Mouse (Mus musculus) kidney, postnatal 4 days (tissue): Measurements from ENCODE around the gene Tmem202.

ENCODE experiments used
- DNase-seq, 2 experiments: peaks; one replicate each; pipeline ENCODE4 v3.0.0; 2021; ENCODE audit warnings: mixed read lengths in 2 of 2

Tmem202 gene

DNA sequence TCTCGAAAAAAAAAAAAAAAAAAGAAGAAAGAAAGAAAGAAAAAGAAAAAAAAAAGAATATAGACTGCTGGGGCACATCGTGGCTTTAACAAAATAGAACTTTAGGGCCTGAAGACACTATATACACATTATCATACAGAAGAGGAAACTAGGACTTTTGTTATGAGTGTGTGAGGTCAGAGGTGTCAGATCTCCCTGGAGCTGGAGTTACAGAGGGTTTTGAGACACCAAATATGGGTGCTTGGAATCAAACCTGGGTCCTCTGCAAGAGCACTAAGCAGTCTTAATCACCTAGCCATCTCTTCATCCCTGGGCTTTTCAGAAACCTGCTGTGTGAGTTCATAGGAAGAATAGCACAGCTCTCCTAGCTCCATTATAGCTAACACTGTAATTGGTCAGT lies 6.2 kb downstream of the Tmem202 start:
- no peak for DNase-seq

DNA sequence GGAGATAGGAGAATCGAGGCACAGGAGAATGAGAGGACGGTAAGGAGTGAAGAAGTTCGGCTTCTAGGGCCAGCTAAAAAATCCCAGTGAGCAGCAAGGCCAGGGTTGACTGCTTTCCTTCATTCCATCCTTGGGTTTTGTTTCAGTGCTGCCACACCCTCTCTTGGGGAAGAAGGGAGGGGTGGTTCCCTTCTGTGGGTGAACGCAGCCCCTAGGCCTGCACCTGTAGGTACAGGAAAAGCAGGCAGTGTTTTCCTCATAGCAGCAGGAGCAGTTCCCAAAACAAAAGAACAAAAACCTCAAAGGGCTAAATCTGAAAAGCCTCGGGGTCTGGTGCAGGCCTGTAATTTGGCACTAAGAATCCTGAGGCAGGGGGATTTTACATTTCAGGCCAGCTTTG lies 8.0 kb downstream of the Tmem202 start:
- DNase-seq, result no peak

DNA sequence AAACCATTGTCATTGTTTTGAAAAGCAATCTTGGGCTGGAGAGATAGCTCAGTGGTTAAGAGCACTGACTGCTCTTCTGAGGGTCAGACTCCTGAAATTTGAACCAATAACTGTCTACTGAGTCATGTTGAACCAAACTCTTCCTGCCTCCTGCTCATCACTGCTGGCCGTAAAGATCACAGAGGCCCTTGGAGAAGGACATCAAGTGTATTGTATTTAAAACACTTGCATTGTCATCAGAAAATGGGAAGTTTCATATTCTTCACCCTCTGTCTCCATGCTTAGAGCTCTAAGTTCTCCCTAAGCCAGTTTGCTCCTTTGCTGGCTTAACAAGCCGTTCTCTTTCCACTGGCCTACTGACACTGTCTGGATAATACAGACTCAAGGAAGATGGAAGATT lies 11.4 kb downstream of the Tmem202 start:
- no peak for DNase-seq

DNA sequence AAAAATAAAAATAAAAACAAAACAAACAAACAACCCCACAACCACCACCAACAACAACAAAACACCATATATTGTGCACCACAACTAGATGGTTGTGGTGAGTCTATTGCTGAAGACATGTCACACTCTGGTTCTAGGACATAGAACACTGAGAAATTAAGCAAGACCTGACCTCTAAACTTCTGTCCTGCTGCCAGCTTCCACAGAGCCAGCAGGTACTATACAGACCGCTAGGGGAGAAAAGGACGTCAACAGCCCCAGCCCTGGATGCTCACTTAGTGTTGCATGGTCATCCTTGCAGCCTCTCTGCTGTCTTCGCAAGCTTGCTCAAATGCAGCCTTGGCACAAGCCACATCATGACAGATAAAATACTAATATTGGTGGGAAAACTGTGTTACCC lies 12.1 kb downstream of the Tmem202 start:
- DNase-seq, result no peak

DNA sequence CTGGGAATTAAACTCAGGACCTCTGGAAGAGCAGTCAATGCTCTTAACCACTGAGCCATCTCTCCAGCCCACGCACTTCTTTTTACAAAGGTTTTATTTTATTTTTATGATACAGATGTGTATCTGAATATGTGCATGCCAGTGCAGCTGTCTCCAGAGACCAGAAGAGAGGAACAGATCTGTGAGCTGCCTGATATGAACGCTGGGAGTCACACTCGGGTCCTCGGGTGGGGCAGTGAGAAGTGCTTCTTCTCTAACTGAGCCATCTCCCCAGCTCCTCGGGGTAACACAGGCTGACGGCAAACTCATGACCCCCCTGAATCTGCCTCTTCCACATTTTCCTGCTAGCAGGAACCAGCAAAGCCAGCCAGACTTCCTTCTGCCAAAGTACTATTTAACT lies 12.9 kb downstream of the Tmem202 start:
- DNase-seq, result no peak

DNA sequence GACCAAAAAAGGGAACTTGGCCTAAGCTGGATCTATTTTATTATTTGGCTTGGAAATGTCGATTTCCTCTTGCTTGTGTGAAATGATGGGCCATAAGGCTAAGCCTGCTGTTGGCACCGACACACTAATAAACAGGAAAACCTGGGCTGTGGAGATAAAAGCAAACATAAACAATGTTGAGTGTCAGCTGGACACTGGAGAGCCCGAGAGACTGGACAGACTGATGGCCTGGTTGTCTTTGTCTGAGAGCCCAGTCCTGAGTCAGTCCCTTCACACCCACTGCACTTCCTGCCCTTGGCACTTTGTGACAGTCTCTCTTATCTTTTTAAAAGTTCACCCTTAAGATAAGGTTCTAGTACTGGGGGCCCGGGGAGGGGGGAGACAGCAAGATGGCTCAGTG lies 16.7 kb downstream of the Tmem202 start:
- DNase-seq, result no peak

DNA sequence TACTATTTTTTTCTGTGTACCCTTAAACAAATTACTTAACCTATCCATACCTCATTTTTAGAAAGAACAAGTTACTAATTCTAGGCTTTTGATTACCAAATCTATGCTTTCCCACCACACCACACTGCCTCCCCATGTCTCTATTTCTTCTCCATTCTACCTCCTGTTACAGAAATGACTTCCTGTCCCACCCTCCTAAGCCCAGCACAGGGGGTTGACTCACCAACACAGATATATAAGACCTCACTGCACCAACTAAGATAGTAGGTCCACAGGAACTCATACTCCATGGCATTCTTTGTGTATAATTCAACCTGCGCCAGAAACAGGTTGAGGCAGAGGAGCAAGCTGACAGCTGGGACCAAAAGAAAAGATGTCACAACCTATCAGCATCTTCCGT lies 20.3 kb downstream of the Tmem202 start:
- DNase-seq, result no peak

DNA sequence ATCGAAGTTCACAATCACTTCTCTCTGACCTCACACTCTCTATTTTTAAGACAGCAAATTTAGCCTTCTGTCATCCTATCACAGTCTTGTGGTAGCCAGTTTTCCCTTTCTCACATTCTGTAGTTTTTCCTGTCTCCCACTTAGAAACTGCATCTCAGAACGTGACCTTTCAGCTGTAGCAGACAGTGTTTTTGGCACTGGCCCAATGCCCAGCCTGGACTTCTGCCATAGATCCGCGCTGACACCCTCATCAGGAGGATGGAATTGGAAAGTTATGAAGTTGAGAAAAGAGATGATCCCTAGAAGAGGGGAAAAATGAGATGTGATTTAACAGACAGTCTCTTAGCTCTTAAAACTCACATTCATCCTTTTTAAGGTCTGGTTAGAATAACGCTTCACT lies 20.7 kb downstream of the Tmem202 start:
- peak; percentile 41 to 53 for DNase-seq

DNA sequence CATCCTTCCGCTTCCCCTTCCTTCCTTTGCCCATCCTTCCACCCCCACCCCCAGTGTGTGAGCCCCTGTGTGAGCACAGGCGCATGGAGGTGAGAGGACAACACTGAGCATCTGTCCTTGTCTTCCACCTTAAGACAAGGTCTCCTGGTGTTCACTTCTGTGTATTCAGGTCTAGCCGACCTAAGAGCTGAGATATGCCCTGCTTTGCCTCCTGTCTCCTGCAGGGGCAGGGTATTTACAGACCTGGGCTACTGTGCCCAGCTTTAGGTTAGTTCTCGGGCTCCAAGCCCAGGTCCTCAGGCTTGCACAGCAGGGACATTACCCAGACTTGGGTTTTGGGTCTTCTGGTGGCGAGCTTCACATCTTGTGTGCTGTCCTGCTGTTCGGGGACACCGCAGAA lies 22.5 kb downstream of the Tmem202 start:
- DNase-seq, result peak in 1 of 2 experiments; percentile 10

DNA sequence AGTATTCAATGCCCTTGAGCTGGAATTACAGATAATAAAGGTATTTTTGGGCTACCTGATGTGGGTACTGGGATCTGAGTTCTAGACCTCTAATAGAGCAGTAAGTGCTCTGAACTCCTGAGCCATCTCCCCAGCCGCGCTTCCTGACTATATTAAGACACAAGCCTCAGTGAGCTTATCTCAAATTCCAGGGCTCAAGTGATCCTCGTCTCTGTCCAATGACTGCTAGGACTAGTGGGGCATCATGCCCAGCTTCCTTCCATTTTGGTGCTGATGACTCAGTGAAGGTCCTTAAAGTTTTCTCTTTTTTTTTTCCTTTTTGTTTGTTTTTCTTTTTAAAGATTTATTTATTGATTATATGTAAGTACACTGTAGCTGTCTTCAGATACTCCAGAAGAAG lies 24.6 kb downstream of the Tmem202 start:
- no peak for DNase-seq

DNA sequence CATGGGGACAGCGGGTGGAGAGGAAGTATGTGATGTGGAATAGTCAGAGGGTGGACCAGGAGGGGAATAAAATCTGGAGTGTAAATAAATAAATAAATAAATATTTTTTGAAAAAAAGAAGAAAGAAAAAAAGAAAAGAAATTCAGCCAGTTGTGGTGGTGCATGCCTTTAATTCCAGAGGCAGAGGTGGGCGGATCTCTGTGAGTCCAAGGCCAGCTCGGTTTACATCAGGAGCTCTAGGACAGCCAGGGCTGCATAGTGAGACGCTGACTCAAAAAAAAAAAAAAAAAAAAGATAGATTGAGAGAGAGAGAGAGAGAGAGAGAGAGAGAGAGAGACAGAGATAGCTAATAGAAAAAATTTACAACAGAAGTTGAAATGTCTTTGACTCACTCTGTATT lies 27.3 kb downstream of the Tmem202 start:
- DNase-seq, result no peak

DNA sequence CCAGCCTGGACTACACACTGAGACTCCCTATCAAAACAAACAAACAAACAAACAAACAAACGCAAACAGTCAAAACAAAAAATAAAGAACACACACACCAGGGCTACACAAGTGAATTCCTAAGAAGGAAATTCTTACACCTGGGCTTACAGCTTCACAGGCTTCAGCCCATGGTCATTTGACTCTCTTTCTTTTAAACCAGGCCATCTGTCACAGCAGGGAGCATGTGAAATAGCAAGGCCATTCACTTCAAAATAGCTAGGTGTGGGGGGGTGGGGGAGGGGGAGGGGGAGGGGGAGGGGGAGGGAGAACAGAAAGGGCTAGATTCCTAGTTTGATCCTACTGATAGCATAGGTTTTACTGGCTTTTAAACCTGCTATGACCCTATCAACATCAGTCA lies 31.5 kb downstream of the Tmem202 start:
- no peak for DNase-seq

DNA sequence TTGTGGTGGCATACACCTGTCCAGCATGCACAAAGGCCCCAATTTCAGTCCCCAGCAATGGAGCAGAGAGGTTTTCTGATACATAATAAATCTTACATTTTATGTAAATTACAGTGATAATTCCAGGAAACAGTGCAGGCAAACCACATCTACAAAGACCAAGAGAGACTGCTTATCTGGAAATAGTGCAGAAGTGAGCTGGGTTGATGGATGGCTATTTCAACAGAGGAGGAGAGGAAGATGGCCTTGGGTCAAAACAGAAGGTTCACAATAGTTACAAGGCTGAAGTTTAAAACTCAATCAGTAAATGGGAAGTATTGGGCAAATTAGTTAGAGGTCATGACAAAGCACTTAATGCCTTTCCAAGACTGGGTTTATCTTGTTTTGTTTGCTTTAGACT lies 52.3 kb downstream of the Tmem202 start:
- DNase-seq, result no peak

DNA sequence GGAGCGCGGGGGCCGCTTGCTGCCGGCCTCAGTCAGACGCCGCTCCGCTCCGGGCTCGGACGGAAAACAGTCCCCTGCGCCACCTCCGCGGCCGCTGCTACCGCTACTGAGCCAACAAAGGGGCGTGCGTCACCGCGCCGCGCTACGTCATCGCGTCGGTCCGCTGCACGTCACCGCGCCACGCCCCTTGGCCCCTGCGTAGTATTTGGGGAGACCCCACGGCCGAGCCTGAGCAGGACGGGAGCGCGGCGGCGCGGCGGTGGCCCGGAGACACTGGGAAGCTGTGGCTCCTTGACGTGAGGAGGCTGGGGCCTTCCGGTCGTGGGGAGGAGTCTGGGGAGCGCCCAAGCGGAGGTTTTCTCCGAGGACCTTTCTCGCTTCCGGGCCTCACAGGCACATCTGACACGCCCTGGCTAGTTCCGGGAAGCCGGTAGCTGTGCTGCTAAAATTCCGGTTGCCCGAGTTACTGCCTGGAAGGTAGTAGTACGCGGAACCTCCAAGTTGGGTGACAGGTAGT lies 53.0 kb downstream of the Tmem202 start, which contains the start of gene Arih1:
TSS of gene Arih1 (minus strand) at position 70 of the 517 bp plus-strand sequence.
- DNase-seq, result peak; percentile 100

DNA sequence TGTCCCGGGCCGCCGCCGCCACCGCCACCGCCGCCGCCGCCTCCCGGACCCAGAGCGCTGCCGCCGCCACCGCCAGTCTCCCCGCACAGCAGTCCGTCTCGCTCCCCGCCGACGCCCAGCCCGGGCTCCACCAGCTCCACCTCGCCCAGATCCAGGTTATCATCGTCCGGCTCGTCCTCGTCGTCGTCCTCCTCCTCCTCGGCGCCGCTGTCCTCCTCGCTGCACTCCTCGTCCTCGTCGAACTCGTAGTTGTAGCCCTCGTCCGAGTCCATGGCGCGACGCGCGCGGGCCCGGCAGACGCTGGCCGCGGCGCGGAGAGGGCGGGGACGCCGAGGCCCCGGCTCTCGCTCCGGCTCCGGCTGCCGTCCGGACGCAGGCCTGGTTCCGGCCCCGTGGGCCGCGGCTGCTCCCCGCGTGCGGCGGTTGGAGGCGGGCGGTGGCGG lies 53.5 kb downstream of the Tmem202 start:
- no peak for DNase-seq

DNA sequence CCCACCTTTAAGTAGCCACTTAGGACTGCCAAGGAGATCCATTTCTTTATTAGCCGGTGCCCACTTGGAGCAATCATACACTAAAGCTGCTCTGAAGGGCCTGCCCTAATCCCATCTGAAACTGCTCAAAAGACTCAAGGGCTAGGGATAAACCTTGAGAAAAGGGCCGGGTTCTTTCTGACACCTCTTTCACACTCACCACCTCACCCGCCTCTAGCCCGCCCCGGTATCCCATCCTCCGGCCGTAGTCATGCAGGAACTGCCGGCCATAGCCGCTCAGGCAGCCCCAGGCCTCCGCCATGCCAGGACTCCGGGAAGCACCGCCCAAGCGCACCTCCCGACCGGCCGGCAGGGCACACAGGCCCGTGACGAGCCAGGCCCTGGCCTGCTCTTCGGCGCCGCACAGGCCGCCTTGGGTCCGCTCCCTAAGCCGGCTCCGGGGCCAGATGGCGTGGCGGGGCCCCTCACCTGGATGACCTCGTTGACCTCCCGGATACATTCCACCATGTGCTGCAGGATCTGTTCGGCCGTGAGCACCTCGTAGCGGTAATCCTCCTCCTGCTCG lies 54.1 kb downstream of the Tmem202 start:
- peak; percentile 76 to 86 for DNase-seq

DNA sequence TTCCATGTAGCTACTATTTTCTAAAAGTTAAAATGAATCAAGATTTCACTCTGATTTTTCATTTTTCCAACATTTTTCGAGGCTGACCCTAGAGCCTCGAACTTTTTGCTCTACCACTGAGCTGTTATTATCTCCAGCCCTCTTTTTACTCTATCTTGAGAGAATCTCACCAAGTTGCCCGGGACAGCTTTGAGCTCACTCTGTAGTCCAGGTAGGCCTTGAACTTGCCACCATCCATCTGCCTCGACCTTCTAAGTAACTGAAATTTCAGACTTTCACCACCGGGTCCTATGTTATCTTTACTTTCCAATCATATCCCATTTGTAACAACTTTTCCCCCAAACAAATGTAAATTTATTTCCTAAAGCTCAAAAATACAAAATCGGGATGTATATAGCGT lies 54.9 kb downstream of the Tmem202 start:
- DNase-seq, result no peak

DNA sequence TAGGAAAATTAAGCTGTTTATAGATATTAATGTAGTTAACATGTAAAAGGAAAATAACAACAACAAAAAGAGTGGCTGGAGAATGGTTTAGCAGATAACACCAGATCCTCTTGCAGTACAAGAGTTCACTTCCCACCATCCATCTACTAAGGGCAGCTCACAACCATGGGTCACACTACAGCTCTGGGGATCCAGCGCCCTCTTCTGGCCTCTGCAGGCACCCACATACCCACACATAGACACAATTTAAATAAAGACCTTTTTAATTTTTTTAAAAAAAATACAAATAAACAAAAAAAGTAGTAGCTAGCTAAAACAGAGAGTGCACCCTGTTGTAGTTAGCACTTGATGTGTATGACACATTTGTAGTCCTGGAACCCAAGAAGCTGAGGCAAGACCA lies 57.2 kb downstream of the Tmem202 start:
- peak; percentile 40 to 54 for DNase-seq

DNA sequence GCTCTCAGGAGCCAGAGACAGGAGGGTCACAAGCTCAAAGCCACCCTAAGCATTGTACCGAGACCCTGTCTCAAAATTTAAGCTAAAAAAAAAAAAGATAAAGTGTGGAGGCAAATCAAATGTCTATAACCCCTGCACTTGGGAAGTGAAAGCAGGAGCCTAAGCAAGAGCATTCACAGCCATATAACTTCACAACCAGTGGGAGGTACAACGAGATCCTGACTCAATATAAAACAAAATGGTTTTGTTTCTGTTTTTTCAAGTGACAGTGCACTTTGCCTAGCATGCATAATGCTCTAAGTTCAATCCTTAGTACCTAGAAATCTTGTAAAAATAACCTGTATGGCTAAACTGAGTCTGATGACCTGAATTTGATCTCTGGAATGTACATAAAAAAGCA lies 63.0 kb downstream of the Tmem202 start:
- DNase-seq, result no peak

DNA sequence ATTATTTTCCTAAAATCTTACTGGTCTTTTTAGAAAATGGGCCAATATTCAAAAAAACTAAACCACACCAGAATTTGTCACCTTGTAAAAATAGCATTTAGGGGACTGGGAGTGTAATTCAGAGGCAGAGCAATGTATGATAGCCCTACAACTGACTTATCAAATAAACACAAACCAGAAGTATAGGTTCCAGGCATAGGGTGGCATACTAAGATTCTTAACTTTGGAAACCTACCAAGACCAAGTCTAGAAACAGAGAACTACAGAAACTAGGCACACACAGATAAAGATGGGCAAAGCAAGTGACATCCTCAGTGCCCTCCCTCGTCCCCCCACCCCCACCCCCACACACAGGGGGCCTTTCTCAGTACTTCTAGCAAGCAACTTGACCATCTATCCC lies 64.8 kb downstream of the Tmem202 start:
- DNase-seq, result no peak

DNA sequence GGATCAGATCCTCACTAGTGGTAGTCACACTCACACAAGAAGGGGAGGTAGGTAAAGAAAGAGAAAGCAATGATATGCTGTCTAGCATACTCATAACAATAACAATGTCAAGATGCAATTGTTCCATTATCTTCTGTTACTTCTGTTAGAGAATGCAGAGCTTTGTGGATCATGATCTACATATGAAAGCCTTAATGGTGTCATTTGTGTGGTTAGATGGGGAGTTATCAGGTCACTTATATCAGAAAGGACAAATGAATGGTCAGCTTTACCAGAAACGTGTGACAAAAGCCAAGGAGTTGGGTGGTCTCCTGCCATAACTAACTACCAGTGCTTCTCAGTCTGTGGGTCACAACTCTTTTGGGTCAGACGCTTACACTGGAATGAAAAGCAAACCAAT lies 66.5 kb downstream of the Tmem202 start:
- no peak for DNase-seq

DNA sequence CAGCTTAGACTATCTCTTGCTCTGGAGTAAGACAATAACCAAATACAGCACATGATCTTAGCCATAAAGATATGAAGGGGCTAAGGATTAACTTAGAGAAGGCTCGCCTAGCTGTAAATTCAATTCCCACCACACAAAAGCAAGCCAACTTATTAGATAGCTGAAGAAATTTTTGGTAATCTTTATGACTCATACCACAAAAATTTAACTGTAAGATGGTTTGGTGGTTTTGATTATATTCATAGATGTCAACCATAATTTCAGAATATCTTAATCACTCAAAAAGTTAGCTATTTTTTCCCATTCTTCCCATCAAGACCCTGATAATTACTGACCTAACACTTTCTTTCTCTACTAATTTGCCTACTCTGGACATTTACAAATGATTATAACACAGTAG lies 70.2 kb downstream of the Tmem202 start:
- no peak for DNase-seq
